Mouse (Mus musculus): Measurements from ENCODE around the gene Tsc22d4. TPM values are rescaled to one million over a fixed set of nuclear protein-coding genes. Genes with fewer than 3 reads are reported as not detected.
"Not testable (repeated sequence)": the region's sequence is repeated elsewhere in the genome, so short reads cannot be mapped to it uniquely, and the experiment has no call there.

The Tsc22d4 gene
- polyA plus RNA-seq, 1 experiment from 2014 or later = 72.8 TPM

DNA sequence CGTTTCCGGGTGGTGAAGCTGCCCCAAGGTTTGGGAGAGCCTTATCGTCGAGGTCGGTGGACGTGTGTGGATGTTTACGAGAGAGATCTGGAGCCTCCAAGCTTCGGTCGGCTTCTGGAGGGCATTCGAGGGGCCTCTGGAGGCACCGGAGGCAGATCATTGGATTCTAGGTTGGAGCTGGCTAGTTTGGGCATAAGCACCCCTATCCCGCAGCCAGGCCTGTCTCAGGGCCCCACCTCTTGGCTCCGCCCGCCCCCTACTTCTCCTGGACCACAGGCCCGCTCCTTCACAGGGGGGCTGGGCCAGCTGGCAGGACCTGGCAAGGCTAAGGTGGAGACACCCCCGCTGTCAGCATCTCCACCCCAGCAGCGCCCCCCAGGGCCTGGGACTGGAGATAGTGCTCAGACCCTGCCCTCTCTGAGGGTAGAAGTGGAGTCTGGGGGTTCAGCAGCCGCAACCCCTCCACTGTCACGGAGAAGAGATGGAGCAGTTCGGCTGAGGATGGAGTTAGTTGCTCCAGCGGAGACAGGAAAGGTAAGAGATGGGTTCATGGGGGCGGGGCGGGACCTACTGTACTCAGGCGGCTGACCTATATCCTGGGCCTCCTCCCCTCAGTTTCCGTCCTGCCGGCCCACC is 1.9 kb downstream of the Tsc22d4 start:
- H3K4me3 ChIP-seq (replicated peaks; ENCODE audit: low read length) = peak overlapping the region; percentile 64
- H3K4me2 ChIP-seq (replicated peaks) = peak overlapping the region; percentile 99
- no peaks in the 10 kb centered on the region for H3K9me3 ChIP-seq (ENCODE audit: control insufficient read depth, low read length)
- H3K36me3 ChIP-seq (replicated peaks; ENCODE audit: control insufficient read depth, insufficient read depth) = peaks cover 13% of the 10 kb centered on the region
- WGBS = 4% methylated on average over 25 of the region's 26 CpGs
- peak overlapping the region; percentile 78 for H3K9ac ChIP-seq
- no peaks in the 10 kb centered on the region for H3K27me3 ChIP-seq (ENCODE audit: control insufficient read depth, insufficient read depth, low read length)
- ATAC-seq (ENCODE audit: low FRiP score) = no peak
- peak overlapping the region; percentile 79; the same call in 1 of the 2 replicates for H3K27ac ChIP-seq
- peaks cover 30% of the 10 kb centered on the region for H3K4me1 ChIP-seq (replicated peaks; ENCODE audit: control insufficient read depth, insufficient read depth, low read length)
- DNase-seq (ENCODE audit: low spot score) = no peak

DNA sequence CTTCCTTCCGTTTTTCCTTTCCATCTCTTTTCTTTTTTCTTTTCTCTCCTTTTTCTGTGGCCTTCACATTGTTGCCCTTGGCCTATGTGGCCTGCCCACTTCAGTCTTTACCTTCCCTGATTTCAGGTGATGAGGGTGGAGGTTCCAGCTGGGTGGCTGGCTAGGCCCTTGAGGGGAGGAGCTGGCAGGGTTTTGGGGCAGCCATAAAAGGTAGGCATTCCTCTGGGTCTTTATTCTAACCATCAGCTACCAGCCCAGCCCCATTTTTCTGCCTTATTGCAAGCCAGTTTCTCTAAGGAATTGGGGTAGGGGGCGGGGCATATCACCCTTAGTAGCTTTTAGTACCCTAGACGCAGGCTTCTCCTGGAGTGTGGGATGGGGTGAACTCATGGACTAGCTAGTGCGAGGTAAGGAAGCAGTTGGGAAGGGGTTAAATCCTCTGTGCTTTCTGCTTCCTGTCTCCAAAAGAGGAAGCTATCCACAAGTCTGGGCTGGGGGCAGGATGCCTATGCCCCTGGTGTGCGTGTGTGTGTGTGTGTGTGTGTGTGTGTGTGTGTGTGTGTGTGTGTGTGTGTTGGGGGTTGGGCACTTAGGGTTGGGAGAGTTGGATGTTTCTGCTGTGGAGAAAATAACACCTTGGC is 2.7 kb downstream of the Tsc22d4 start:
- Histone ChIP-seq H3K4me2 (replicated peaks) (peak overlapping the region; percentile 99), H3K4me3 (replicated peaks; ENCODE audit: low read length) (peak overlapping the region; percentile 64), H3K4me1 (replicated peaks; ENCODE audit: control insufficient read depth, insufficient read depth, low read length) (peaks cover 30% of the 10 kb centered on the region), H3K36me3 (replicated peaks; ENCODE audit: control insufficient read depth, insufficient read depth) (peaks cover 13% of the 10 kb centered on the region), H3K27me3 (ENCODE audit: control insufficient read depth, insufficient read depth, low read length) (no peaks in the 10 kb centered on the region), H3K27ac (0 out of 2 replicates have a peak overlapping the region, but pooled peaks have one; percentile 32), H3K9me3 (ENCODE audit: control insufficient read depth, low read length) (no peaks in the 10 kb centered on the region), H3K9ac (peak overlapping the region; percentile 78)
- no peak for ATAC-seq (ENCODE audit: low FRiP score)
- DNase-seq (ENCODE audit: low spot score) = no peak
- 41% methylated on average over 5 of the region's 5 CpGs for WGBS

DNA sequence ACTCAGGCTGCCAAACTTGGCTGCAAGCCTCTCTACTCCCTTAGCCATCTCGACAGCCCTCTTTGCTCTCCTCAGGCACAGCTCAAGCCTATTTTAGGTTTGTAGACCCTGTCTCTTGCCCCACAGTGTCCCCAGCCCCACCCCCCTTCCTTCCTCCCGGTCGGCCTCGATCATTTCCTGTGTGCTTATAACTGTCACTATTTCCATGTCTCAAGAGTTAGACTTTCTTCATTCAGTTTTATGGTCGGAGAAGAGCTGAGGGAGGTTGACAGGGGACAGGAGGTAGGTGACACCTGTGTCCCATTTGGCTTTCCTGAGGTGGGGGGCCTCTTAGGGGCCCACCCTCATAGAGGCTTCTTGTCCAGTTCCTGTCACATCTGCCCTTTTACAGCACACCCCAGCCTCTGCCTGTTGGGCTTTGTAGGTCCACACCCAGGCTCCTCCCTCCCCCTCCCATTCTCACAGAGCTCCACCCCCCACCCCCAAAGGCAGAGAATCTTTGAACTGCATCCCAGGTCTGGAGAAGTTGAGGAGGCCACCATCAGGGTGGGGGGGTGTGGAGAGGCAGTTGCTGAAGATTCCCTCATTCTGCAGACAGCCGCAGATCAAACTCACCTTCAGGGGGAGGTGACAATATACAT is 3.8 kb downstream of the Tsc22d4 start:
- no peak overlapping the region for H3K27ac ChIP-seq

DNA sequence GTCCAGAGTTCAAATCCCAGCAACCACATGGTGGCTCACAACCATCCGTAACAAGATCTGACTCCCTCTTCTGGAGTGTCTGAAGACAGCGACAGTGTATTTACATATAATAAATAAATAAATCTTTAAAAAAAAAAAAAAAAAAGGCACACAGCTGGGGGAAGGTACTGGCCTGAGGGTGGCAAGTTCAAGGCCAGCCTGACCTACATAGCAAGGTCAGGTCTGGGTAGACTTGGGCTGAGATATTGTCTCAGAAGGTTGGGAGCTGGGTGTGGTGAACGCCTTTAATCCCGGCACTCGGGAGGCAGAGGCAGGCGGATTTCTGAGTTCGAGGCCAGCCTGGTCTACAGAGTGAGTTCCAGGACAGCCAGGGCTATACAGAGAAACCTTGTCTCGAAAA is 4.7 kb downstream of the Tsc22d4 start:
- H3K4me2 ChIP-seq (replicated peaks); DNase-seq (ENCODE audit: low spot score); ATAC-seq (ENCODE audit: low FRiP score); H3K9ac ChIP-seq; H3K9me3 ChIP-seq (ENCODE audit: control insufficient read depth, low read length); H3K27me3 ChIP-seq (ENCODE audit: control insufficient read depth, insufficient read depth, low read length); H3K27ac ChIP-seq; H3K4me3 ChIP-seq (replicated peaks; ENCODE audit: low read length): not testable (repeated sequence)
- 92% methylated on average over 6 of the region's 8 CpGs for WGBS
- peaks cover 23% of the 10 kb centered on the region for H3K36me3 ChIP-seq (replicated peaks; ENCODE audit: control insufficient read depth, insufficient read depth)
- H3K4me1 ChIP-seq (replicated peaks; ENCODE audit: control insufficient read depth, insufficient read depth, low read length) = peaks cover 30% of the 10 kb centered on the region

More for the DNA sequence above, 3.8 kb downstream of the Tsc22d4 start:
- WGBS = 73% methylated on average over 6 of the region's 6 CpGs
- 0 out of 2 replicates have a peak overlapping the region, but pooled peaks have one; percentile 78 for H3K9ac ChIP-seq
- H3K9me3 ChIP-seq (ENCODE audit: control insufficient read depth, low read length) = no peaks in the 10 kb centered on the region
- H3K4me3 ChIP-seq (replicated peaks; ENCODE audit: low read length) = peak overlapping the region; percentile 1; the same call in 1 of the 2 replicates
- H3K36me3 ChIP-seq (replicated peaks; ENCODE audit: control insufficient read depth, insufficient read depth) = peaks cover 23% of the 10 kb centered on the region
- ATAC-seq (ENCODE audit: low FRiP score) (no peak), DNase-seq (ENCODE audit: low spot score) (no peak)
- H3K27me3 ChIP-seq (ENCODE audit: control insufficient read depth, insufficient read depth, low read length) = no peaks in the 10 kb centered on the region
- peak overlapping the region; percentile 99 for H3K4me2 ChIP-seq (replicated peaks)
- H3K4me1 ChIP-seq (replicated peaks; ENCODE audit: control insufficient read depth, insufficient read depth, low read length) = peaks cover 30% of the 10 kb centered on the region

DNA sequence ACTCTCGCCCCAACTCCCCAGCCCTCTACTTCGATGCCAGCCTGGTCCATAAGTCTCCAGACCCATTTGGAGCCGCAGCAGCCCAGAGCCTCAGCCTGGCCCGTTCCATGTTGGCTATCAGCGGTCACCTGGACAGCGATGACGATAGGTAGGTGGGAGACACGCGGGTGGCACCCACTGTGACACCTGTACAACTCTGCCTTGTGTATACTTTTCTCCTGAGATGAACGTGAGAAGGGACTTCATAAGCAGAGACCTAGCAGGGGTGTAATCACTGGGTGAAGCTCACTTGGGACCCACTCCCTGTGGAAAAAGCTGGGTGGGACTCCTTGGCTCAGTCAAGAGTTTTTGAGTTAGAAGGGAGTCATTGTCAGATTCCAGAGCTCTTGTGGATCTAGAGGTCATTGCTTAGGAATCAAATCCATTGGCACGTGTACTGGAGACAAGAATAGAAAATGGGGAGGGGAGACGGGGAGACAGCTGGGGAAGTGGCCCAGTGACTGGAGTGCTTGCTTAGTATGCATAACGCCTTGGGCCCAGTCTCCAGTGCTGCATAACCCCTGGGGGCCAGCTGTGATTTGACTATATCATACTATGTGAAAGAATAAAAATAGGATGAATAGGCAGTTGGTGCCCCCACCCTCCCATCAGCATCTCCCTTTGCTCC is 5.8 kb downstream of the Tsc22d4 start:
- ATAC-seq (ENCODE audit: low FRiP score) (no peak), DNase-seq (ENCODE audit: low spot score) (no peak)
- H3K4me2 ChIP-seq (replicated peaks) = no peak overlapping the region
- H3K9me3 ChIP-seq (ENCODE audit: control insufficient read depth, low read length) = no peaks in the 10 kb centered on the region
- peaks cover 30% of the 10 kb centered on the region for H3K4me1 ChIP-seq (replicated peaks; ENCODE audit: control insufficient read depth, insufficient read depth, low read length)
- peaks cover 27% of the 10 kb centered on the region for H3K36me3 ChIP-seq (replicated peaks; ENCODE audit: control insufficient read depth, insufficient read depth)
- 92% methylated on average over 13 of the region's 13 CpGs for WGBS
- no peaks in the 10 kb centered on the region for H3K27me3 ChIP-seq (ENCODE audit: control insufficient read depth, insufficient read depth, low read length)
- no peak overlapping the region for H3K27ac ChIP-seq
- no peak overlapping the region for H3K4me3 ChIP-seq (replicated peaks; ENCODE audit: low read length)
- no peak overlapping the region for H3K9ac ChIP-seq

DNA sequence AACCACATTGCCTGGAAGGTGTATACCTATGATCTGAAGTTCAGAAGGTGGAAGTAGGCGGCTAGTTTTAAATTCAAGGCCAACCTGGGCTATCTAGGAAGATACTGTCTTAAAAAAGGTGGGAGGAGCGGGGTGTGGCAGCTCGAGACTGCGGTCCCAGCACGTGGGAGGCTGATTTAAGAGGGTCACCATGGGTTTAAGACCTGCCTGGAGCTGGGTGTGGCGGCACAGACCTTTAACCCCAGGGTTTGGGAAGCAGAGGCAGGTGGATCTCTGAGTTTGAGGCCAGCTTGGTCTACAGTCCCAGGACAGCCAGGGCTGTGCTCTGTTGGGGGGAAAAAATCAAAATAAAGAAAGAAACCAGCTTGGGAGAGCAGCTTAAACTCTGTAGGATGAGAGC is 6.5 kb downstream of the Tsc22d4 start:
- WGBS = 94% methylated on average over 6 of the region's 6 CpGs
- peaks cover 24% of the 10 kb centered on the region for H3K4me1 ChIP-seq (replicated peaks; ENCODE audit: control insufficient read depth, insufficient read depth, low read length)
- no peak overlapping the region for H3K4me3 ChIP-seq (replicated peaks; ENCODE audit: low read length)
- ATAC-seq (ENCODE audit: low FRiP score) = no peak
- H3K9ac ChIP-seq = no peak overlapping the region
- H3K36me3 ChIP-seq (replicated peaks; ENCODE audit: control insufficient read depth, insufficient read depth) = peaks cover 27% of the 10 kb centered on the region
- no peaks in the 10 kb centered on the region for H3K27me3 ChIP-seq (ENCODE audit: control insufficient read depth, insufficient read depth, low read length)
- no peak overlapping the region for H3K4me2 ChIP-seq (replicated peaks)
- no peak overlapping the region for H3K27ac ChIP-seq
- H3K9me3 ChIP-seq (ENCODE audit: control insufficient read depth, low read length) = no peaks in the 10 kb centered on the region
- no peak for DNase-seq (ENCODE audit: low spot score)

DNA sequence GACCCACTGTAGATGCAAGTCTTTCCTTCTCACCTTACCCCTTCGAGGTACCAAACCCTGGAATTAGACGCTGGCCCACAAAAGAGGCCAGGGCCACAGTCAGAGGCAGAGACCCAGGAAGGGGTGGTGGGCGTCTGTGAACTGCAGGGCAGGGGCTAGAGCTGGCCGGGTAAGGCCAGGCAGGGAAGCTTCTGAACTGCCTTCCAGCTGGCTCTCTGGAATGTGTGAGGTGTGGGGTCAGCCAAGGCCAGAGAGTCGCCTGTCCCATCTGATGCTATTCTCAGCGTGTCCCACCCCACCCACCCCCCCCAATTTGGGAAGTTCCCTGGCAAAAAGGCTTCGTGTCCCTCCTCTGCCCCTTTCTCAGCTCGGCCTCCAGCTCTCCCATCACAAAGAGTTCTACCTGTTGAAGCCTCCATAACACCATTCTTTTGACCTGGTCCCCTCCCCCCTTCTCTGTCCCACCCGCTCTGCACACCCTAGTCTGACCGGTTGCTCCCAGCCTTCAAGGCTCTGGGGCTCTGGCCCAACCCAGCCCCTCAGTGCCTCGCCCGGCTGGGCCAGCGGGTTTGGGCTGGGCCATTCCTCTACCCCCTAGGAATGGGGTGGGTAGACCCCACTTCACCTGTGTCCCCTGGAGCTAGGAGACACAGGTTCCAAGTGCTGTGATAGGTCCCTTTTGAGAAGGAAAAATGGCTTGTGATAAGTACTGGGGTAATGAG is 7.7 kb downstream of the Tsc22d4 start:
- Histone ChIP-seq H3K4me2 (replicated peaks) (no peak overlapping the region), H3K27me3 (ENCODE audit: control insufficient read depth, insufficient read depth, low read length) (no peaks in the 10 kb centered on the region), H3K9me3 (ENCODE audit: control insufficient read depth, low read length) (no peaks in the 10 kb centered on the region), H3K4me3 (replicated peaks; ENCODE audit: low read length) (no peak overlapping the region), H3K9ac (no peak overlapping the region), H3K36me3 (replicated peaks; ENCODE audit: control insufficient read depth, insufficient read depth) (peaks cover 27% of the 10 kb centered on the region), H3K4me1 (replicated peaks; ENCODE audit: control insufficient read depth, insufficient read depth, low read length) (peaks cover 11% of the 10 kb centered on the region), H3K27ac (no peak overlapping the region)
- ATAC-seq (ENCODE audit: low FRiP score) (no peak), DNase-seq (ENCODE audit: low spot score) (no peak)
- WGBS = 90% methylated on average over 13 of the region's 13 CpGs

DNA sequence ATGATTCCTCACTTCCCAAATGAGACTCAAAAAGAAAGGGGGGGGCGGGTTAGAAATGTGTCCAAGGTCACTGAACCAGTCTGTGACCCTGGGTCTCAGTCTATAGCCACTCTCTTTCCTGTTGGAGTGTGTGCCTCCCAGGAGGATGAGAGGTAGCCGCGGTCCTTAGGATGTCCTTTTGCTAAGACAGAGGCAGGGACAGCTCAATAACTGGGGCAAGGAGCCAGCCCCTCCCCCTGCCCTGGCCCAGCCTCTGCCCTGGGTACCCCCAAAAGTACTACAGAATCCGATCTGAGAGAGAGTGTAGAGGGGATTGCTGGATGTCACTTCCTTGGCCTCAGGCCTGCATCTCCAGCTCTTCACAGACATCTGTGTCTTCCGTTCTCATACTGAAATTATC is 9.9 kb downstream of the Tsc22d4 start:
- H3K4me2 ChIP-seq (replicated peaks) = no peak overlapping the region
- DNase-seq (ENCODE audit: low spot score) (no peak), ATAC-seq (ENCODE audit: low FRiP score) (no peak)
- WGBS = 72% methylated on average over 5 of the region's 5 CpGs
- H3K27me3 ChIP-seq (ENCODE audit: control insufficient read depth, insufficient read depth, low read length) = no peaks in the 10 kb centered on the region
- no peaks in the 10 kb centered on the region for H3K9me3 ChIP-seq (ENCODE audit: control insufficient read depth, low read length)
- peaks cover 38% of the 10 kb centered on the region for H3K36me3 ChIP-seq (replicated peaks; ENCODE audit: control insufficient read depth, insufficient read depth)
- H3K4me3 ChIP-seq (replicated peaks; ENCODE audit: low read length) = no peak overlapping the region
- no peak overlapping the region for H3K27ac ChIP-seq
- H3K9ac ChIP-seq = no peak overlapping the region
- peaks cover 10% of the 10 kb centered on the region; the same call in 1 of the 2 replicates for H3K4me1 ChIP-seq (replicated peaks; ENCODE audit: control insufficient read depth, insufficient read depth, low read length)
